Comparison of ENCODE assay signal across 29 mouse cellular contexts in genomic region chr4:127430237-127430636, GRCm38 (mm10).
DNase-seq lines count a peak whose midpoint lies in the region; ATAC-seq and TF ChIP-seq lines count a peak whose summit lies in the region.
"Had no signal": no experiment of that assay in that cellular context is flagged by ENCODE, and none has a peak within 500 bp of the region (broad histone marks: within the 10 kb centered on the region; RNA-seq: fewer than 3 reads in every experiment).

No protein-coding gene starts in this region.

- TF ChIP-seq POLR2A in ES-Bruce4 (IDR thresholded peaks at IDR 0.05; ENCODE audit: insufficient read depth, low read length), result no peak

- TF ChIP-seq CTCF in ES-Bruce4 (IDR thresholded peaks at IDR 0.05; ENCODE audit: low read depth, low read length), result no peak

- H3K9me3 ChIP-seq in ES-Bruce4 (replicated peaks; ENCODE audit: control insufficient read depth, insufficient read depth, low read length, poor library complexity, severe bottlenecking), result no peaks in the 10 kb centered on the region
- H3K9me3 ChIP-seq in embryonic facial prominence, embryonic 14.5 days (ENCODE audit: control insufficient read depth, low read length), result 0 out of 2 replicates have a peak, but pooled peaks cover 8% of the 10 kb centered on the region
- H3K9me3 ChIP-seq in limb, embryonic 12.5 days, result peaks cover 6% of the 10 kb centered on the region
- H3K9me3 ChIP-seq in stomach, embryonic 15.5 days, result no peaks in the 10 kb centered on the region
- H3K9me3 ChIP-seq: lung, embryonic 15.5 days had no signal

- H3K9ac ChIP-seq in ES-Bruce4 (ENCODE audit: low read depth, poor library complexity, severe bottlenecking), result no peak overlapping the region
- H3K9ac ChIP-seq in embryonic facial prominence, embryonic 14.5 days (ENCODE audit: low read depth, low read length), result no peak overlapping the region
- no peak overlapping the region for H3K9ac ChIP-seq in limb, embryonic 12.5 days (replicated peaks)
- H3K9ac ChIP-seq in stomach, embryonic 15.5 days, result no peak overlapping the region
- H3K9ac ChIP-seq: embryonic facial prominence, embryonic 13.5 days; forebrain, postnatal 0 days; hindbrain, embryonic 12.5 days; lung, embryonic 15.5 days had no signal

- no peak for DNase-seq in embryonic facial prominence, embryonic 14.5 days (ENCODE audit: low spot score)
- no peak for DNase-seq in layer of hippocampus, postnatal 10 days (ENCODE audit: low spot score in 2 of 2)
- no peak for DNase-seq in right cerebral cortex, postnatal 25 days
- DNase-seq in layer of hippocampus, adult 8-10 months (ENCODE audit: low spot score in 2 of 2), result no peak
- DNase-seq: adrenal gland, adult 8-10 months; B cell, adult 2 months; cerebellum, adult 11 months; cerebellum, adult 9-10 months; cerebellum, postnatal 36 days; forebrain, postnatal 0 days; gastrocnemius, postnatal 10 days; heart, postnatal 14 days; kidney, adult 2 months; layer of hippocampus, adult 9-11 months; lung, postnatal 36 days; thymus, adult 18-20 months; thymus, postnatal 25 days had no signal

- TF ChIP-seq EP300 in ES-Bruce4 (IDR thresholded peaks at IDR 0.05; ENCODE audit: insufficient read depth, low read depth, low read length), result 0 out of 2 replicates have a peak, but pooled peaks have one; percentile 17

- no peak overlapping the region for H3K4me2 ChIP-seq in embryonic facial prominence, embryonic 14.5 days (ENCODE audit: low read depth, low read length)
- H3K4me2 ChIP-seq in limb, embryonic 12.5 days, result no peak overlapping the region; the same call in 1 of the 2 replicates
- H3K4me2 ChIP-seq in stomach, embryonic 15.5 days, result no peak overlapping the region
- H3K4me2 ChIP-seq: embryonic facial prominence, embryonic 13.5 days; hindbrain, embryonic 12.5 days; liver, embryonic 11.5 days; lung, embryonic 15.5 days; midbrain, embryonic 11.5 days had no signal

- 0% methylated on average over 1 of the region's 1 CpGs for WGBS in embryonic facial prominence, embryonic 14.5 days
- 4% methylated on average over 1 of the region's 1 CpGs for WGBS in limb, embryonic 12.5 days
- WGBS in stomach, embryonic 15.5 days, result 0% methylated on average over 1 of the region's 1 CpGs

- no peaks in the 10 kb centered on the region for H3K4me1 ChIP-seq in ES-Bruce4 (ENCODE audit: control insufficient read depth, insufficient read depth, low read length)
- H3K4me1 ChIP-seq in embryonic facial prominence, embryonic 14.5 days (ENCODE audit: control insufficient read depth, insufficient read depth, low read length), result peaks cover 4% of the 10 kb centered on the region
- peaks cover 18% of the 10 kb centered on the region for H3K4me1 ChIP-seq in limb, embryonic 12.5 days (replicated peaks)
- H3K4me1 ChIP-seq in stomach, embryonic 15.5 days, result no peaks in the 10 kb centered on the region; the same call in 1 of the 2 replicates
- H3K4me1 ChIP-seq: hindbrain, embryonic 12.5 days; lung, embryonic 15.5 days had no signal

- H3K4me3 ChIP-seq in ES-Bruce4 (ENCODE audit: low read depth, low read length), result no peak overlapping the region
- H3K4me3 ChIP-seq in embryonic facial prominence, embryonic 14.5 days (ENCODE audit: low read depth, low read length), result no peak overlapping the region
- no peak overlapping the region for H3K4me3 ChIP-seq in limb, embryonic 12.5 days (replicated peaks)
- no peak overlapping the region for H3K4me3 ChIP-seq in stomach, embryonic 15.5 days (replicated peaks)
- H3K4me3 ChIP-seq: embryonic facial prominence, embryonic 13.5 days; erythroblast, embryonic 14.5 days; hindbrain, embryonic 12.5 days; lung, embryonic 15.5 days had no signal

- no peaks in the 10 kb centered on the region for H3K36me3 ChIP-seq in ES-Bruce4 (ENCODE audit: control insufficient read depth, insufficient read depth, low read length, poor library complexity, severe bottlenecking)
- H3K36me3 ChIP-seq in embryonic facial prominence, embryonic 14.5 days (ENCODE audit: control insufficient read depth, insufficient read depth, low read length), result no peaks in the 10 kb centered on the region
- H3K36me3 ChIP-seq in limb, embryonic 12.5 days, result no peaks in the 10 kb centered on the region
- H3K36me3 ChIP-seq in stomach, embryonic 15.5 days, result no peaks in the 10 kb centered on the region
- H3K36me3 ChIP-seq: embryonic facial prominence, embryonic 13.5 days; hindbrain, embryonic 12.5 days; lung, embryonic 15.5 days had no signal

- H3K27me3 ChIP-seq in ES-Bruce4 (ENCODE audit: control insufficient read depth, insufficient read depth, low read length, poor library complexity, severe bottlenecking), result no peaks in the 10 kb centered on the region
- H3K27me3 ChIP-seq in embryonic facial prominence, embryonic 14.5 days (replicated peaks; ENCODE audit: control insufficient read depth, insufficient read depth, low read length), result no peaks in the 10 kb centered on the region; the same call in 1 of the 2 replicates
- H3K27me3 ChIP-seq in limb, embryonic 12.5 days, result peaks cover 30% of the 10 kb centered on the region; the same call in 1 of the 2 replicates
- no peaks in the 10 kb centered on the region for H3K27me3 ChIP-seq in stomach, embryonic 15.5 days (replicated peaks)
- H3K27me3 ChIP-seq: hindbrain, embryonic 12.5 days; lung, embryonic 15.5 days had no signal

- peak; percentile 37; the same call in 1 of the 2 replicates for ATAC-seq in embryonic facial prominence, embryonic 14.5 days (ENCODE audit: low read depth)
- ATAC-seq in limb, embryonic 12.5 days (ENCODE audit: insufficient number of reproducible peaks, insufficient read depth, low FRiP score, low TSS enrichment, low read depth), result peak; percentile 44; the same call in 1 of the 2 replicates
- ATAC-seq in stomach, embryonic 15.5 days (ENCODE audit: insufficient read depth, low FRiP score, low read depth), result peak; percentile 47; the same call in 1 of the 2 replicates
- ATAC-seq: activated CD4-positive, CD25-positive, alpha-beta regulatory T cell, adult 4 months; forebrain, postnatal 0 days; midbrain, embryonic 16.5 days had no signal

- H3K27ac ChIP-seq in ES-Bruce4 (ENCODE audit: insufficient read depth, low read length), result no peak overlapping the region
- no peak overlapping the region for H3K27ac ChIP-seq in embryonic facial prominence, embryonic 14.5 days (replicated peaks; ENCODE audit: low read depth, low read length)
- peak overlapping the region; percentile 72 for H3K27ac ChIP-seq in limb, embryonic 12.5 days
- peak overlapping the region; percentile 55 for H3K27ac ChIP-seq in stomach, embryonic 15.5 days
- H3K27ac ChIP-seq: embryonic facial prominence, embryonic 13.5 days; hindbrain, embryonic 12.5 days; kidney, postnatal 0 days; lung, embryonic 15.5 days had no signal

Comparison
In these comparisons a context has a peak if more than half of its experiments do, and no peak if none do; other contexts are left out.
1. H3K27ac ChIP-seq: peak in limb, embryonic 12.5 days (single experiment) and stomach, embryonic 15.5 days (single experiment); none in ES-Bruce4 (single experiment) and embryonic facial prominence, embryonic 14.5 days (single experiment).
2. Peak in every context shown above with its lines, with median percentiles within 50 percentile points of each other: ATAC-seq.